In genomic region chr17:55446185-55446527, GRCm38 (mm10) we compare ENCODE assay signal across 9 mouse cellular contexts. TPM values are rescaled to one million over a fixed set of nuclear protein-coding genes. Genes with fewer than 3 reads are reported as not detected.
A peak's percentile ranks its signal among the peaks of the same experiment; 100 is the strongest.
DNase-seq lines count a peak whose midpoint lies in the region; ATAC-seq and TF ChIP-seq lines count a peak whose summit lies in the region.
"Had no signal": no experiment of that assay in that cellular context is flagged by ENCODE, and none has a peak within 500 bp of the region (broad histone marks: within the 10 kb centered on the region; RNA-seq: fewer than 3 reads in every experiment).

No protein-coding gene starts in this region.

- no peak for DNase-seq in heart, adult 11 months
- peak; percentile 65 for DNase-seq in R1 (ENCODE audit: low read depth, low spot score)
- DNase-seq in forebrain, embryonic 10.5 days (ENCODE audit: extremely low spot score, low spot score), result no peak
- no peak for DNase-seq in limb, embryonic 14.5 days (ENCODE audit: low spot score)
- DNase-seq in gastrocnemius, adult 8-10 months (ENCODE audit: low spot score in 2 of 2), result no peak
- DNase-seq in thymus, postnatal 0 days (ENCODE audit: low spot score), result no peak
- no peak for DNase-seq in spleen, postnatal 36 days (ENCODE audit: low spot score in 2 of 2)

- ATAC-seq in heart, embryonic 16.5 days (replicated peaks; ENCODE audit: extremely low read depth, insufficient read depth, low FRiP score), result no peak
- ATAC-seq in limb, embryonic 14.5 days (ENCODE audit: low FRiP score, low read depth), result peak; percentile 43

- no peak overlapping the region; the same call in 1 of the 2 replicates for H3K9ac ChIP-seq in heart, embryonic 16.5 days (ENCODE audit: low read length)
- peak overlapping the region; percentile 73 for H3K9ac ChIP-seq in limb, embryonic 14.5 days (ENCODE audit: low read depth, low read length, severe bottlenecking)

- peak overlapping the region; percentile 55 for H3K4me3 ChIP-seq in heart, embryonic 16.5 days (ENCODE audit: low read length)
- peak overlapping the region; percentile 75 for H3K4me3 ChIP-seq in forebrain, embryonic 10.5 days
- peak overlapping the region; percentile 59 for H3K4me3 ChIP-seq in limb, embryonic 14.5 days (replicated peaks; ENCODE audit: low read length)

- no peak for TF ChIP-seq POLR2A in limb, embryonic 14.5 days (IDR thresholded peaks at IDR 0.05; ENCODE audit: borderline replicate concordance, extremely low read depth, insufficient read depth, insufficient read length)

- H3K9me3 ChIP-seq in heart, embryonic 16.5 days (replicated peaks; ENCODE audit: control insufficient read depth, low read length), result no peaks in the 10 kb centered on the region
- no peaks in the 10 kb centered on the region for H3K9me3 ChIP-seq in forebrain, embryonic 10.5 days
- H3K9me3 ChIP-seq in limb, embryonic 14.5 days (ENCODE audit: control insufficient read depth, low read length), result no peaks in the 10 kb centered on the region

- no peaks in the 10 kb centered on the region for H3K36me3 ChIP-seq in heart, embryonic 16.5 days (ENCODE audit: control insufficient read depth, insufficient read depth)
- no peaks in the 10 kb centered on the region for H3K36me3 ChIP-seq in forebrain, embryonic 10.5 days (replicated peaks)
- no peaks in the 10 kb centered on the region for H3K36me3 ChIP-seq in limb, embryonic 14.5 days (ENCODE audit: control insufficient read depth, insufficient read depth, low read length)

- 0 out of 2 replicates have a peak, but pooled peaks cover 2% of the 10 kb centered on the region for H3K4me1 ChIP-seq in heart, embryonic 16.5 days (ENCODE audit: control insufficient read depth, insufficient read depth, low read length)
- H3K4me1 ChIP-seq in forebrain, embryonic 10.5 days, result peaks cover 24% of the 10 kb centered on the region
- no peaks in the 10 kb centered on the region for H3K4me1 ChIP-seq in limb, embryonic 14.5 days (ENCODE audit: control insufficient read depth, insufficient read depth, low read length)

- no peak overlapping the region for H3K27ac ChIP-seq in heart, embryonic 16.5 days (ENCODE audit: low read length)
- peak overlapping the region; percentile 95 for H3K27ac ChIP-seq in forebrain, embryonic 10.5 days
- no peak overlapping the region for H3K27ac ChIP-seq in limb, embryonic 14.5 days (replicated peaks; ENCODE audit: low read depth, low read length)

- WGBS in heart, embryonic 16.5 days, result 3% methylated on average over 6 of the region's 6 CpGs
- WGBS in forebrain, embryonic 10.5 days, result 1% methylated on average over 6 of the region's 6 CpGs
- WGBS in limb, embryonic 14.5 days, result 0% methylated on average over 6 of the region's 6 CpGs

- H3K27me3 ChIP-seq in heart, embryonic 16.5 days (ENCODE audit: control insufficient read depth, insufficient read depth, low read length), result peaks cover 37% of the 10 kb centered on the region
- peaks cover 36% of the 10 kb centered on the region for H3K27me3 ChIP-seq in forebrain, embryonic 10.5 days (ENCODE audit: poor library complexity, severe bottlenecking)
- peaks cover 6% of the 10 kb centered on the region; the same call in 1 of the 2 replicates for H3K27me3 ChIP-seq in limb, embryonic 14.5 days (ENCODE audit: control insufficient read depth, insufficient read depth, low read length)

- peak overlapping the region; percentile 81 for H3K4me2 ChIP-seq in heart, embryonic 16.5 days (ENCODE audit: low read depth, low read length)
- peak overlapping the region; percentile 75 for H3K4me2 ChIP-seq in limb, embryonic 14.5 days (replicated peaks; ENCODE audit: low read depth, low read length, severe bottlenecking)

RNA-seq across cellular contexts. Expression of gene St6gal2, which starts 1.0 kb away (rescaled TPM):
- polyA plus RNA-seq in heart, embryonic 16.5 days (2015; fragmentation: Nextera tagmentation; extraction: Ambion mirVana), result 0.22 and 0.37 TPM in 2 replicates
- polyA plus RNA-seq in forebrain, embryonic 10.5 days (2016; fragmentation: Nextera tagmentation; extraction: Ambion mirVana), result 5.8 and 7.6 TPM in 2 replicates
- polyA plus RNA-seq in limb, embryonic 14.5 days (2012; rRNA removed), result 1.7 and 2.5 TPM in 2 replicates
- polyA plus RNA-seq in limb, embryonic 14.5 days (2014; fragmentation: Nextera tagmentation; extraction: Ambion mirVana), result 2.5 and 2.6 TPM in 2 replicates
- not detected for total RNA-seq in gastrocnemius, adult 8-10 months (2022)
- polyA plus RNA-seq in thymus, postnatal 0 days (2015; fragmentation: Nextera tagmentation; extraction: Ambion mirVana), result 0.14 and 0.27 TPM in 2 replicates
- polyA plus RNA-seq: spleen, adult 2 months had no signal
